Mouse (Mus musculus) NIH3T3 (cell line): ENCODE measurements around the gene Slc18a2.

Source experiments
- DNase-seq: peaks from one replicate; pipeline ENCODE4 v3.0.0-alpha.2; 2012; ENCODE audit warnings: low read depth

The Slc18a2 gene

GRCm38 (mm10) chr19:59260718-59261442 lies at the start of gene Slc18a2:
Slc18a2 (plus strand) TSS chr19:59260896.
- no peak for DNase-seq

GRCm38 (mm10) chr19:59216891-59217290 lies 43.8 kb upstream of the Slc18a2 start:
- DNase-seq = no peak

GRCm38 (mm10) chr19:59218991-59219390 lies 41.7 kb upstream of the Slc18a2 start, which contains the start of gene Kcnk18:
Kcnk18 (plus strand) TSS chr19:59219214.
- DNase-seq = no peak

GRCm38 (mm10) chr19:59221131-59221530 lies 39.6 kb upstream of the Slc18a2 start:
- DNase-seq = no peak

GRCm38 (mm10) chr19:59228376-59228775 lies 32.3 kb upstream of the Slc18a2 start:
- DNase-seq = no peak

- no peak for DNase-seq
These were observed 27.9 kb upstream of the Slc18a2 start for GRCm38 (mm10) chr19:59232786-59233185.

- no peak for DNase-seq
These were observed 25.7 kb upstream of the Slc18a2 start for GRCm38 (mm10) chr19:59235001-59235400.

- no peak for DNase-seq
These were observed 24.6 kb upstream of the Slc18a2 start for GRCm38 (mm10) chr19:59236046-59236445.

GRCm38 (mm10) chr19:59238630-59239029 lies 22.1 kb upstream of the Slc18a2 start:
- no peak for DNase-seq

GRCm38 (mm10) chr19:59239124-59239817 lies 21.4 kb upstream of the Slc18a2 start:
- peak; percentile 94 for DNase-seq

- no peak for DNase-seq
These were observed 18.7 kb upstream of the Slc18a2 start for GRCm38 (mm10) chr19:59241987-59242386.

GRCm38 (mm10) chr19:59243057-59243456 lies 17.6 kb upstream of the Slc18a2 start:
- peak; percentile 39 for DNase-seq

- peak; percentile 76 for DNase-seq
These were observed 12.6 kb upstream of the Slc18a2 start for GRCm38 (mm10) chr19:59248144-59248543.

GRCm38 (mm10) chr19:59248553-59249286 lies 12.0 kb upstream of the Slc18a2 start:
- no peak for DNase-seq

- no peak for DNase-seq
These were observed 8.0 kb upstream of the Slc18a2 start for GRCm38 (mm10) chr19:59252651-59253050.

GRCm38 (mm10) chr19:59259633-59260032 lies 1.1 kb upstream of the Slc18a2 start:
- DNase-seq = no peak

- no peak for DNase-seq
These were observed 908 bp downstream of the Slc18a2 start for GRCm38 (mm10) chr19:59261604-59262003.

GRCm38 (mm10) chr19:59263171-59263570 lies 2.5 kb downstream of the Slc18a2 start:
- DNase-seq = no peak

- no peak for DNase-seq
These were observed 4.3 kb downstream of the Slc18a2 start for GRCm38 (mm10) chr19:59264838-59265532.

- DNase-seq = peak; percentile 56
These were observed 5.2 kb downstream of the Slc18a2 start for GRCm38 (mm10) chr19:59265907-59266306.

- no peak for DNase-seq
These were observed 6.8 kb downstream of the Slc18a2 start for GRCm38 (mm10) chr19:59267417-59267963.

GRCm38 (mm10) chr19:59273190-59273589 lies 12.5 kb downstream of the Slc18a2 start:
- no peak for DNase-seq
